Mouse (Mus musculus) limb, embryonic 14.5 days (tissue): ENCODE measurements around the gene Orai2. TPM values are rescaled to one million over a fixed set of nuclear protein-coding genes. Genes with fewer than 3 reads are reported as not detected.

Experiments used
- ATAC-seq: fragments of 200-750 bp; cut with Nextera tagmentation; 2 replicates; pipeline ENCODE4 v1.8.0; 2017; ENCODE audit warnings: low read depth, moderate number of reproducible peaks, moderate TSS enrichment; ENCODE audit not compliant: low FRiP score
- DNase-seq: peaks from one replicate; pipeline ENCODE4 v3.0.0-alpha.2; 2015; ENCODE audit warnings: low spot score
- H3K27ac ChIP-seq: fragments of 300-500 bp; sonication (generic); replicated peaks from 2 replicates; pipeline ENCODE4 v1.5.1; 2014; ENCODE audit warnings: low read depth, mild to moderate bottlenecking, low read length, moderate library complexity, mixed read lengths
- H3K27me3 ChIP-seq: fragments of 300-500 bp; sonication (generic); 2 replicates; pipeline ENCODE4 v1.6.1; 2014; ENCODE audit warnings: low read length, mixed read lengths; ENCODE audit not compliant: control insufficient read depth, insufficient read depth
- H3K36me3 ChIP-seq: fragments of 300-500 bp; sonication (generic); 2 replicates; pipeline ENCODE4 v1.6.1; 2014; ENCODE audit warnings: mild to moderate bottlenecking, low read length, moderate library complexity, mixed read lengths; ENCODE audit not compliant: control insufficient read depth, insufficient read depth
- H3K4me1 ChIP-seq: fragments of 300-500 bp; sonication (generic); 2 replicates; pipeline ENCODE4 v1.6.1; 2014; ENCODE audit warnings: antibody characterized with exemption, low read length, mixed read lengths; ENCODE audit not compliant: control insufficient read depth, insufficient read depth
- H3K4me2 ChIP-seq: fragments of 300-500 bp; sonication (generic); replicated peaks from 2 replicates; pipeline ENCODE4 v1.6.1; 2014; ENCODE audit warnings: low read depth, mild to moderate bottlenecking, low read length, moderate library complexity; ENCODE audit not compliant: severe bottlenecking
- H3K4me3 ChIP-seq: fragments of 300-500 bp; sonication (generic); replicated peaks from 2 replicates; pipeline ENCODE4 v1.5.1; 2014; ENCODE audit warnings: low read length
- H3K9ac ChIP-seq: fragments of 300-500 bp; sonication (generic); 2 replicates; pipeline ENCODE4 v1.6.1; 2014; ENCODE audit warnings: mild to moderate bottlenecking, low read depth, low read length, moderate library complexity; ENCODE audit not compliant: severe bottlenecking
- H3K9me3 ChIP-seq: fragments of 300-500 bp; sonication (generic); 2 replicates; pipeline ENCODE4 v1.6.1; 2016; ENCODE audit warnings: low read length; ENCODE audit not compliant: control insufficient read depth
- POLR2A ChIP-seq: fragments of 200-500 bp; IDR thresholded peaks from 2 replicates; pipeline ENCODE4 v1.8.0; 2012; ENCODE audit warnings: inconsistent platforms, mild to moderate bottlenecking, moderate library complexity, borderline replicate concordance; ENCODE audit not compliant: insufficient read depth, insufficient read length; ENCODE audit errors: extremely low read depth
- WGBS: fragments of 180-500 bp; shearing (Covaris S2); extraction: QIAGEN DNeasy Blood & Tissue Kit; methylation state at CpG from one replicate; pipeline ENCODE4 v1.1.7; 2014; 5-methylcytosine and 5-hydroxymethylcytosine counted together
- polyA plus RNA-seq, 2 experiments: library from polyadenylated mRNA; depleted of rRNA in 1 of 2; stranded (reverse) in 1 of 2; unstranded in 1 of 2; fragments of >200 nt; fragmentation: Nextera tagmentation in 1 of 2; extraction: Ambion mirVana in 1 of 2; gene quantifications; 2 replicates each; pipeline versions ENCODE4 v1.2.1 to v1.2.3; 2012 to 2014

Orai2 gene
- polyA plus RNA-seq (2012; rRNA removed), result 13.7 and 18.4 TPM in 2 replicates
- 9.0 and 10.2 TPM in 2 replicates for polyA plus RNA-seq (2014; fragmentation: Nextera tagmentation; extraction: Ambion mirVana)

DNA sequence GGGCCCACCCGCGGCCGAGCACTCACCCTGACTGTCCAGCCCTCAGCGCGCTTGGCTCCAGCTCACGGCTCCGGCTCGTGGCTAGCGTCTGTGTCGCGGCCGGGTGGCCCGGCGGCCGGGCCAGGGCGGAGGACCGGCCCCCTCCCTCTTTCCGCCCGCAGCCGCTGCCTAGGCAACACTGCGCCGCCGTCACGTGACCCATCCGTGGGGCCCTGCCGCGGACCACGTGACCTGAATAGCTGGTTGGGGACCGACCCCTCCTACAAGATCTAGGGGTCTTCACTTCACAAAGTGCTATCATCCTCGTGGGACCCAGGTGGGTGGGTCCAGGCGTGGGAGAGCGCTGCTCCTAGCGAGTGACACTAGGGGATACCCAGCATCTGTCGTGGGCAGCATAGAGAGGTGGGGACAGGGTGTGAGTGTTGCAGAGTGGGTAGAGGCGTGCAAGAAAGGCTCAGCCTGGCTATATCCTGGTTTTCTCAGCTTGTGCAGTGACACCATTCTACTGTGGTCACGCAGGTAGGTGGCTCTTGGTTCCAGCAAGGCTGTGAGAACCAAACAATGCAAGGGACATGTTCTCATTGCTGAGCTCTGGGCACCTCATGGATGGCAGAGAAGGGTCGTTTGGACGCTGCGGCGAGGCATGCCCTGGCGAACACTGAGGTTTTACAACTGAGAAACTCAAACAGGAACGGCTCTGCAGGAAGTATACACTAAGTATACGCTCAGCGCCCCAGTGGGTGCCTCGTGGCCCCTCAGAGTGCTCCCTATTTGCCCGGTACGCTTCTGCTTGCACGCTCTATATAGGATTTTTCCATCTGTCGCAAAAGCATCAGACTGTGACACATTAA, at the start of gene Orai2:
TSS of gene Orai2 (minus strand) at position 202 of the 851 bp plus-strand sequence.
- 7% methylated on average over 44 of the region's 49 CpGs for WGBS
- H3K4me1 ChIP-seq, result peaks cover 7% of the 10 kb centered on the region
- no peaks in the 10 kb centered on the region; the same call in 1 of the 2 replicates for H3K36me3 ChIP-seq
- peak within 1 kb of the TSS; percentile 60 for H3K4me3 ChIP-seq
- H3K4me2 ChIP-seq, result peak within 1 kb of the TSS; percentile 93
- ATAC-seq (peak; percentile 90), DNase-seq (peak; percentile 75)
- H3K9ac ChIP-seq, result peak within 1 kb of the TSS; percentile 70
- TF ChIP-seq POLR2A, result no peak
- H3K27ac ChIP-seq, result 0 out of 2 replicates have a peak within 1 kb of the TSS, but pooled peaks have one; percentile 7
- H3K27me3 ChIP-seq, result no peaks in the 10 kb centered on the region
- H3K9me3 ChIP-seq, result no peaks in the 10 kb centered on the region

DNA sequence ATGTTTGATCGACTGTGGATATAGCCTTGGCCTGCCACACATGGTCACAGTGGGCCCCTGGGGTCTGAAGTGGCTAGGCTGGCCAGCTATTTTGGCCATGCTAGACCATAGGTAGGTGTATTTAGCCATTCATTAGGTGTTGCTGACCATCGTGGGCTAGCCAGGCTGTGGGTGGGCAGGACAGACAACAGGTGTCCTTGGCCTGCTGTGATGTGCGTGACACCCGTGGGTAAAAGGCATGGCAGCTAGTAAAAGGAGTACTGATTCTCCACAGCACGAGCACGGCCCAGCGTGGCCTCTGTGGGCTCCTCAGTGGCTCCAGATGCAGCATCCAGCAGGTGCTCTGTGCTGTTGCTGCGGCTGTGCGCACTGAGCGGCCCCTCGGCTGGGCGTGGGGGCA, 48.1 kb upstream of the Orai2 start:
- no peak for ATAC-seq
- 86% methylated on average over 12 of the region's 12 CpGs for WGBS

DNA sequence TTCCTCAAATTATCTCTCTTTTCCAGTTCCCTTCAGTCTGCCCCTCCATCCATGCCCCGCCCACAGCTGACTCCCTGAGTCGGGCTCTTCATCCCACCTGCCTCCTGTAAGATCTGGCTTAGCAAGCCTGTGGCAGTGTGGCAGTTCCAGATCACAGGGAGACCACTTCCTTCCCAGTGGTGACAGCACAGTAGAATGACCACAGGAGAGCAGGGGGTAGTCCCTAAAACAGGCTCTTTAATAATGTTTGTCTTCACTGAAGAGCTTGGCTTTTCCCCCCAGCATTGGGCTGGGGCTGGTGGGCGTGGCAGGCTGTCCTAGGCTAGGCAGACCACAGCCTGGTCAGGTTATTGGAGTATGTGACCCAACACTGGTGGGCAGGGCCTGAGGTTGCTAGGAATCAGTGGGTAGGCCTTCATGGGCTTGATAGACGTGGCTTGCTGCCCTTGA, 47.4 kb upstream of the Orai2 start:
- DNase-seq (no peak), ATAC-seq (no peak)
- peaks cover 7% of the 10 kb centered on the region; the same call in 1 of the 2 replicates for H3K36me3 ChIP-seq
- WGBS, result 72% methylated on average over 4 of the region's 4 CpGs
- H3K27me3 ChIP-seq, result no peaks in the 10 kb centered on the region
- H3K4me1 ChIP-seq, result no peaks in the 10 kb centered on the region
- H3K27ac ChIP-seq, result no peak overlapping the region
- no peaks in the 10 kb centered on the region for H3K9me3 ChIP-seq
- no peak overlapping the region for H3K9ac ChIP-seq
- no peak overlapping the region for H3K4me3 ChIP-seq
- no peak for TF ChIP-seq POLR2A
- no peak overlapping the region for H3K4me2 ChIP-seq

More for the DNA sequence above, 48.1 kb upstream of the Orai2 start:
- Histone ChIP-seq H3K27ac (no peak overlapping the region), H3K36me3 (peaks cover 8% of the 10 kb centered on the region), H3K4me3 (no peak overlapping the region), H3K4me1 (no peaks in the 10 kb centered on the region), H3K9ac (no peak overlapping the region), H3K4me2 (no peak overlapping the region), H3K27me3 (no peaks in the 10 kb centered on the region), H3K9me3 (no peaks in the 10 kb centered on the region)
- TF ChIP-seq POLR2A, result no peak
- DNase-seq, result no peak

GRCm38 (mm10) chr5:136217004-136217665, 46.6 kb upstream of the Orai2 start:
- H3K4me3 ChIP-seq, result no peak overlapping the region
- H3K36me3 ChIP-seq, result peaks cover 7% of the 10 kb centered on the region; the same call in 1 of the 2 replicates
- 78% methylated on average over 18 of the region's 18 CpGs for WGBS
- no peak overlapping the region for H3K27ac ChIP-seq
- no peak overlapping the region for H3K9ac ChIP-seq
- TF ChIP-seq POLR2A, result no peak
- ATAC-seq, result peak; percentile 51; the same call in 1 of the 2 replicates
- no peaks in the 10 kb centered on the region for H3K9me3 ChIP-seq
- no peak for DNase-seq
- H3K4me1 ChIP-seq, result no peaks in the 10 kb centered on the region
- H3K4me2 ChIP-seq, result no peak overlapping the region
- H3K27me3 ChIP-seq, result no peaks in the 10 kb centered on the region

DNA sequence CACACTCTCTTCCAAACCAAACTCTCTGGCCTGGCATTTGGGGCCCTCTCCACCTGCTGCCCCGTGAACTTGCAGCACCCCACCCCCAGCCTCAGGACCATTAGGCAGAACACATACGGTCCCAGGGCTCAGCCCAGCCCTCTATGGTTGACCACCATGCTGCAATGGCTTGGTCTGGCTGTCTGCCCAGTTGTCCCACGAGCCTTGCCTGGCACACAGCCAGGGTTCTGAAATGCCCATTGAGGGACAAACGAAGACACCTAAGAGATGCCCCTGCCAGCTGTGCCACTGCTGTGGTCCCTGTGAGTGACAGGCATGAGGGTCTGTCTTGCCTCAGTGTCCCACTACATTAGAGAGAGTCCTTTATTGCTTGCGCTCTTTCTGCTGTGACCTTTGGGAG, 45.4 kb upstream of the Orai2 start:
- TF ChIP-seq POLR2A, result no peak
- Histone ChIP-seq H3K4me3 (no peak overlapping the region), H3K27ac (no peak overlapping the region), H3K4me2 (no peak overlapping the region), H3K9me3 (no peaks in the 10 kb centered on the region), H3K9ac (no peak overlapping the region), H3K27me3 (no peaks in the 10 kb centered on the region), H3K36me3 (peaks cover 4% of the 10 kb centered on the region; the same call in 1 of the 2 replicates), H3K4me1 (no peaks in the 10 kb centered on the region)
- ATAC-seq, result no peak
- DNase-seq, result no peak
- 71% methylated on average over 5 of the region's 5 CpGs for WGBS
